Mouse (Mus musculus) megakaryocyte, adult 5-6 weeks (primary cell): ENCODE data around the gene Tlr5. TPM values are rescaled to one million over a fixed set of nuclear protein-coding genes. Genes with fewer than 3 reads are reported as not detected.
A peak's percentile ranks its signal among the peaks of the same experiment; 100 is the strongest.

ENCODE experiments used
- ATAC-seq: 2 replicates; pipeline ENCODE4 v1.8.0; 2016; ENCODE audit warnings: mild to moderate bottlenecking, inconsistent platforms; ENCODE audit not compliant: poor library complexity, severe bottlenecking
- total RNA-seq, 2 experiments: library from RNA; stranded (forward) in 1 of 2; stranded (reverse) in 1 of 2; fragments of 153-499, 151-499 nt in 1 of 2; fragments of 221-1000, 200-1000 nt in 1 of 2; gene quantifications; 2 replicates each; pipeline versions ENCODE4 v1.2.3 to v1.2.4; 2015 to 2017

The Tlr5 gene
- total RNA-seq, 2 experiments from 2014 or later, result 5.8 to 7.9 TPM

DNA sequence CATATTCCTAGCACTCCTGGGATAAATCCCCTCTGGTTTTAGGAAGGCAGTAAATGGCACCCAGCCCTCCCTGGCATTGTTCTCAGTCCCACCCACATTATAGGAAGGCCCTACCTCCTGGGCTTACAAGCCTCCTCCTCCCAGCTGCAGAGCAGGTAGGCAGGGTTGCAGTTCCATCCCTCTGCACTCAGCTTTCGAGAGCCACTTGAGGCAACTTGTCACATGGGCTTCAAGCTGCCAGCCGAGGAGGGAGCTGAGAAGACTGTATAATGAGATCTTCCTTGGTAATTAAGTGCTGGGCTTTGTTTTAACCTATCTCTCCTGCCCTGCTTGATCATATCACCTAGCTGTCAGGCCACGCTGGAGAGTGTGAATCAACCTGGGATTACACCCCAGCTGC lies 1.4 kb upstream of the Tlr5 start:
- ATAC-seq, result no peak

DNA sequence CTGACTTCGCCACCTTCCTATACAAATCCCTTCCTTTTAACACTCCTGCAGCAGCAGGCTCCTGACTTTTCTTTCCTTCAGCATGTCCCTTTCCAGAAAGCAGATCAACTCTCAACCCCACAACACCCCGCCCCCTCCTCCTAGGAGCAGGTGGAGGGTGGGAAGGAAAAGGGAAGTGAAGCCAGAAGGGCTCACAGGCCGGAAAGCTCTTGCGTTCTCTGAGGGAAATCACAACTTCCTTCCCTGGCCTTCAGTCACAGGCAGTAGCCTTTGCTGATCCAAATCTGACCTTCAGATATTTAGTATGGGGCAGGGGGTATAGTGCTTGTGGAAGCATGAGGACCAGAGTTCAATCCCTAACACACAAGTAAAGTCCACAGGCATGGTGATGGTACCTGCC lies 921 bp upstream of the Tlr5 start:
- ATAC-seq, result peak; percentile 77

DNA sequence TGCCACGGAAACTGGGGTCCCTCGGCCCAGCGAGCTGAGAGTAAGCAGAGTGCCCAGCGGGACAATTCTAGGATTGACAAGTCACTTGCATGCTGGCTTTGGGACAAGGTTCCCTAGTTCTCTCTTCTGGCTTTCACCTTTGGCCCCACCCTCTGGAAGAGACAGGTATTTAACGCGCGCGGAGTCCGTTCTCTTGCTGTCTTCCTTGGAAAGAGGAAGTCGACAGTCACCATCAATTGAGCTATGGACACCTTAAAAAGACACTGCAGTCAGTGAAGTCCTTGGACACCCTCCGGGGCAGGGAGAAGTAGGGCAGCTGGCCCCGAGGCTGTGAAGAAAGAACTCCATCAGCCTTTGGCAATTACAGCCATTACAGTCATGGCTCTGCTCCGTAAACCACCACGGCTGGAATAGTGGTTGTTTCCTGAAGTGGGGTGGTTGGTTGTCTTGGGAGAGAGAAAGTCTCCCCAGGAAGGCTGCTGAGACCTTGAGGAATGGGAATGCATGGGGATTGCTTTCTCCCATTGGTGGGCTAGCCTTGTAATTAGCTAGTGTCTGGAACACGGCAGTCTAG lies 546 bp downstream of the Tlr5 start:
- ATAC-seq, result peak; percentile 56

DNA sequence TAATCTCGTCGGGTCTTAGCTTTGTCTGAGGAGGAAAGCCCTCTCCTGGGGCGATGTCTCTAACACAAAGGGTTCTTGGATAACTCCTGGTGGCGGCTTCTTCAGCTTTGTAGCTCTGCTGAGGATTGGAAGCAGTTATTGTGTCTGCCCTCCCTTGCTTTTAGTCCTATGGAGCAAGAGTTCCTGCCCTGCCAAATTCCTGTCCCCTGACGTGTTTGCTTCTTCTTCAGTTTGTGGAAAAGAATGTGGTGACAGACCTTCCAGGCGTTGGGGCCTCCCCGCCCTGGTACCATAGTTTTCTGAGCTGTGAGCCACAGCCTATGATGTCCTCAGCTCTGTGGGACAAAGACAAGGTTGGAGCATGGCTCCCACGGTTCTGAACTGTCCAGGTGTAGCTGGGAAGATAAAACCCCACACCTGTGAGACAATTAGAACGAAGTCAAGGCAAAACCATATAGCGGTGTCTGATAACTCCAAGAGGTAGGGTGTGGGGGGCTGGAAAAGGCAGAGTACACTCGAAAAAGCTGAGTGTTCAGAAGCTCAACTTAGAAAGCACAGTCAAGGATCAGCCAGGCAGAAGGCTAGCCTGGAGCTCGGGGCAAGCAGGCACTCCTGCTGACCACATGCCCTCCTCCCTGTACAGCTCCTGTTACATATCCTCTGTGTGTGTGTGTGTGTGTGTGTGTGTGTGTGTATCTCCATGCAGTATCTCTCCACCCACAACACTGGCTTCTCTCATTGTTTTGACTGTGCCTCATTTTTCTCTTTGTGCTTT lies 1.8 kb downstream of the Tlr5 start:
- ATAC-seq, result no peak

DNA sequence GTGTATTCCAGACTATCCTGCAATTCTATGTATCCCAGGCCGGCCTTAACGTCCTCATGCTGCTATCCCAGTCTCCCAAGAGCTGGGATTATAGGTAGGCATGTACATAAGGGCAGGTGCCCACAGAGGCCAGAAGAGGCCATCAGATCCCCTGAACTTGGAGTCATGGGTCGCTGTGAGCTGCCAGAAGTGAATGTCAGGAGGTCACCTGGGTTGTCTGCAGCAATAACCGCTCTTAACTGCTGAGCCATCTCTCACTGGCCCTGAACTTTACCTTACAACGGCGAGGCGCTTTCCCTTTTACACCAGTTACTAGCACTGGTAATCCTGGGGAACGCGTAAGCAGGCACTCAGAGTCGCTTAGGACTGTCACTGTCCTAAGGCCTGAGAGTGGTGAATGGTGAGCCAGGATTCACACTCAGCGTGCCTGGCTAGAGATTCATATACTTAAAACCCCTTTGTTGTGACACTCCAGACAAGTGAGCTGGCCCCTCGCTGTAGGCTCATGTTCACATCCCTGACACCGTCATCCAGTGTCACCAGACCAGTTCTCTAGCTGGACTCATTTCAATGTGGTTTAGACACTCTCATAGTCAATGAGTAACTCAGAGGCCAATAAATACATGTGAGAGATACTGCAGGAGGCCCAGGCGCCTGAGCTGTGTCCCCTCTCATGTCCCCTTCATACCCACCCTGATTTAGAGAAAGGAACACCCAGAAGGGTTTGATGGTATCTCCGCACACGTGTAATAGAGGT lies 2.6 kb downstream of the Tlr5 start:
- ATAC-seq, result no peak

DNA sequence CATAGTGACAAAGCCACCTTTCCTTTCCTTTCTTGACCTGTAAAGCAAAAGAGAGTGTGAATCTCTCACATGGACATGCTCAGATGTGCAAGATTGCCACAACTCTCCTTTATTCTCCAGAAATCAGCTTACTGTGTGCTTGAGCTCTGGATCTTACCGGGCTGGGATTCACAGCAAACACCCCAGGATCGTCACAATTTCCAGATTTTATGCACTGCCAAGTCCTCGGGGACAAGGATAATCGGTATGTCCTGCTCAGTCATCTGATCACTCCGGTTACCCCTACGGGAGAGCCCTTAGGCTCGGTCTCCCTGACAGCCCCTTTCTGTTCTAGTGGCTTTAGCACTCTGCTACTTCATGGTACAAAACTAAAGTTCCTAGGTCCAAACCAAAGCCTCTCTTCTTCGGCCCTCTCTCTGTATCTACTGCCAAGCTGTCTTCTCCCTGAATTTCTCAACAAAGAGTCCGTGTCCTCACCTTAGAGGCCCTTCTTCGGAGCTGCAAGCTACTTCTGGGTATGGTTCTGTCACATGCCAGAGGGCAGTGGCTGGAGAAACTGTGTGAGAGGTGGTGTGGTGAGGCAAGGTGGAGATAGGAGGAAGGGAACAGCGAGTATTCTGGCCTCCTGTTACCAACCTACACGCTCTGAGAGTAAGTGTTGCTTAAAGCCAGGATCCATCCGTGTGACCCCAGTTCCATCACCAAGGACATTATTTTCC lies 3.4 kb downstream of the Tlr5 start:
- ATAC-seq, result no peak

DNA sequence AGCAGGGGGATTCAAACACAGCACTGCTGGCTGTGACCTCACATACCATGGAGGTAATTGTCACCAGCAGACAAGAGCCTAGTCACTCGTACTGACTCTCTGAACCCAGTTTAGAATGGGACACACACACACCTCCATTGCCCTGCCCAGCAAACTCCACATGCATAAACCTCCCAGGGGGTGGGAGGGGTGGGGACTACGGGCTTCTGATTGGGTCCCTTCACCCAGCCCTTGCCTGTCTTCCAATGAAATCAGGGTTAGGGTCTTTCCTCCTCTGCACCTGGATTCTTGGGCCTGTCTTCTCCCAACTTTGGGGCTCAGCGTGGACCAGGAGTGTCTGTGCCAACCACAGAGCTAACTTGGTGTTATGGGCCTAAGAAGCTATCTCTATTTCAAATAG lies 4.2 kb downstream of the Tlr5 start:
- ATAC-seq, result no peak

DNA sequence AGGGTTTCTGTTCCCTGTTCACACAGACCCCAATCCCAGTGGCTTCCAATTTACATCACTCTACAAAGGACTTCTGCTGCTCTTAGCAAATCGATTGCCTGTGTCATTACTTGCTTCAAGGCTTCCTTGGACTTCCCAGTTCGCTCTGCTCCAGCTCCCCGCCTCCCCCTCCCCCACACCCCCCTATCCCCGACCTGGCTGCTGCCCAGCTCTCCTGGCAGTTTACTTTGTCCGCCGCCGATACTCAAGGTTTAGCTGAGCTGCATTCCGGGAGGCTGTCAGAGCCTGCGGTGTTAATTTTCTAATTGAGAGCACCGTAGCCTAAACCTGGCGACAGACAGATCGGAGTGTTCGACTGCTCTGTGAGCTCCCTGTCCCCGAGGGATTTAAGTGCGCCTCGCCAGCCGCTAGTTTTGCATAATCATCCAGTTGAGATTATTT lies 4.7 kb downstream of the Tlr5 start:
- no peak for ATAC-seq

DNA sequence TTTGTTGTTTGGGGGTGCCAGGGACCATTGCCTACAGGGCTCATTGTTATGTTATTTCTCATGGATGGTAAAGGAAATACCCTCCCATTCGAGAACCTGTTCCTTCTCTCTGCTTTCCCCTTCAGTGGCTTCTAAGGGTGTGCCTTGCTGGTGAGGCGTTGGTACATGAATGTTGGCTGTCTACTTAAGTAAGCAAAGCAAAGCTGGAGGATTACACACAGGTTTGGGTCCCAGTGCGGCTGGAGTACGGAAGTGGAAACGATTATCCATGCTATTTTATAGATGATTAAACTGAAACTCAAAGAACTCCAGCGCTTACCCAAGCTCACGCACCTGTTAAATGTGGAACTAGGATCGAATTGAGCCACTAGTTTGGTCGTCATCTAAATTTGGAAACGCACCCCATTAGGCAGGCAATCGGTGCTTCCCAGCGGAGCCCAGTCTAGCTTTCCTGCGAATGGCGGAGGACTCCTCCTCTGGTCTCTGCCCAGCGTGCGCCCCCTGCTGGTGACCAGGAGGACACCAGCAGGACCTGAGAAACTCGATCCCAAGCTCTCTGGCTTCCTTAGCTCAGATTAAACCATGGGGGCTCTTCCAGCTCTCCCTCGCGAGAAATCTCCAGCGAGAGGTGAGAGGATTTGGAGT lies 5.3 kb downstream of the Tlr5 start:
- peak; percentile 84 for ATAC-seq

DNA sequence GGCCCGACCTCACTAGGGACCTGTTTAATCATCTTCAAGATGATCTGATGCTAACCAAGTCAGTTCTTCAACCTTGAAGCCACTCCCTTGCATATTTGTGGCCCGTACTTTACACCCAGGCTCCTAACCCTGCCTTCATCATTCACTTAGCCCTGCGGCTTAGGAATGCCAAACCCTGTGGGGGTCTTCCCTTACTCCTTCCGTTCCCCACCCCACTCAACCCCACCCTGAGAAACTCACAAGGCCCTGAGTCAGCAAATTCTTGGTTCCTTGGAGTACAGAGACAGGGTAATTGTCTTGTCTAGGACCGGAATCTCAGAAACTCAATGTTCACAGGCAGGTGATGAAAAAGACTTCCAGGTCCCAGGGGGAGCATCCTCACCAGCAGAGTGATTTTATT lies 6.5 kb downstream of the Tlr5 start:
- no peak for ATAC-seq

DNA sequence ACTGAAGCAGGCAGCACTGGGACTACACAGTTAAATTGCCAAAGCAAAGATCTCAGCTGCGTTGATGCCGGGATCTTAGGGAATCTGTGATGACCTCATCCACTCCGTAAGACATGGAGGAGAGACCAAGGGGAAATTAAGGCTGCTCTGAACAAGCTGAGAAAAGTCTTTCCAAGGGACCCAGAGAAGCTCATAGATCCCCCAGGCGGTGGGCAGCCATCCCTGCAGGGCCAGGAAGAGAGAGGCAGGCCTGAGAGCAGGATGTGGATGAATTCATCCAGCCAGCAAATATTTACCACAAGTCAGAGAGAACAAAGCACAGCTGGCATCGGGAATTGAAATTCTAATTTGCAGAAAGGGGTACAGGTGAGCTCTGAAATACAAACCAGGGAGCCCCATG lies 8.7 kb downstream of the Tlr5 start:
- no peak for ATAC-seq

DNA sequence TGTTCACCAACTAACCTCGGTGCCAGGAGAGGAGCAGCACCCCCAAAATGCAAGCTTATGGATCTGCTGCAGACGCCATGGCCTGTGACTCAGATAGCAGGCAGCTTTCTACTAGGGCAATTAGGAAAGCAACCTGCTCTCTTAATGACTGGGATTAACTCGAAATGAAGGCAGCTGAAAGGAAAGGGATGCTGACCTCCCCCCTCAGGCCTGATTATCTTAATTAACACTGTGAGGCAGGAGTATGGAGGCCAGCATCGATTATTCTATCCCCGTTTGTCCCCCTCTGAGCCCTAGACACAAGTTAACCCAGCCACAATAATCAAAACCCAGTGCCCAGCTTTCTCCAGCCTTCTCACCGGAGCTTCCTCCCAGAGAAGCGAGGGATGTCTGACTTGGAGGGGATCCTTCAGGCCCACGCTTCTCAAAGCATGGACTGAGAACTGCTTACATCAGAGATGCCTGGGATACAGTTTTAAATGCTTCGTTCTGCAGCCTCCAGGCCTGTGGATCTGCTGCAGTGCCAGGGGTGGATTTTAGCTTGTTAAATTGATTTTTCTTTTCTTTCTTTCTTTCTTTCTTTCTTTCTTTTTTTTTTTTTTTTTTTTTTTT lies 10.4 kb downstream of the Tlr5 start:
- ATAC-seq, result no peak

DNA sequence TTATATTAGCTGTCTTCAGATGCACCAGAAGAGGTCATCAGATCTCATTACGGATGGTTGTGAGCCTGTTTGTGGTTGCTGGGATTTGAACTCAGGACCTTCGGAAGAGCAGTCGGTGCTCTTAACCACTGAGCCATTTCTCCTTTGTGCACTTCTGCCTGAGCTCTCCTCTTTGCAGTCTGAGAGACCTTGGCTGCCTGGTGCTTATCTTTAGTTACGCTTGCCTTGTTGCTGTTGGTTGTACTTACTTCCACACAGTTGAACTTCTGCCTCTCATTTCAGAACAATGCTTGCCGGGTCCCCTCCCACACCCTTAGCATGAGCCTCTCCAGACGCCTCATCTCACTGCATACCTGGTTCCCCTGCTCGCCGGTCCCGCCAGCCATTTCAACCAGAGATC lies 14.1 kb downstream of the Tlr5 start:
- ATAC-seq, result no peak

DNA sequence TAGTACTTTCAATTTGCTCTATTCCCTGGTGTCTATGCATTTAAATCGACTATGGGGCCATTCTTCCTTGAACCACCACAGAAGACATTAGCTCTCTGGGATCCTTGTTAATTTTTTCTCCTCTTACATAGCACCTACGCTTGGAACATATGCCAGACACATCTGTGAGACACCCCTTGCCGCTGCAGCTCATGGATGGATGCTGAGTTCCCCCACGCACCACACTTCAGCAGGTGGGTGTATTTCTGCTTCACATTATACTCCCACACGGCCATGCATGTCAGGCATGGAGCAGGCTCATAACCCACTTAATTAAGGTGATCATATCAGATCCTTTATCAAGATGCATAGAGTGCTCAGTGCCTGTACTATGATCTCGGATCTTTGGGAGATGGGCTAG lies 17.7 kb downstream of the Tlr5 start:
- ATAC-seq, result no peak

DNA sequence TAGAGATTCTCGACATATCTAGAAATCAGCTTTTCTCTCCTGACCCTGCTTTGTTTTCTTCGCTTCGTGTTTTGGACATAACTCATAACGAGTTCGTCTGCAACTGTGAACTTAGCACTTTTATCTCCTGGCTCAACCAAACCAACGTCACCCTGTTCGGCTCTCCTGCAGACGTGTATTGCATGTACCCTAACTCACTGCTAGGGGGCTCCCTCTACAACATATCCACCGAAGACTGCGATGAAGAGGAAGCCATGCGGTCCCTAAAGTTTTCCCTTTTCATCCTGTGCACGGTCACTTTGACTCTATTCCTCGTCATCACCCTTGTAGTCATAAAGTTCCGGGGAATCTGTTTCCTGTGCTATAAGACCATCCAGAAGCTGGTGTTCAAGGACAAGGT lies 20.2 kb downstream of the Tlr5 start:
- no peak for ATAC-seq

DNA sequence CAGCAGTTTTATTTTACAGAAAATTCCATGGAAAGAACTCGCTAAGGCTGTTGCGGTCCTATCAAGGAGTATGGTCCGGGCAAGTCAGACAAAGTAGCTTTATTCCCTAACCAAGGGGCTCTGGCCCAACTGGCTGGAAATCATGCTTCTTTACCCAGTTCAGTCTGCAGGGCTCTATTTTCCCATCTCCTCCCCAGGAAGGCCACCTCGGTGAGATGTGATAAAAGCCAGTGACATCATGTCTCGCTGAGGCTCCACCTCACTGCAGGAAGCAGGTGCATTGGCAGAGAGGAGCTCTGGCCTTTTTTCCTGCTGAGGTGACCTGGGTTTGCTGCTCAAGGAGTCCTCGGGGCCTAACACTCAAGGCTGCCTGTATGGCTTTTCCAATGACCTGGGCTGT lies 26.1 kb downstream of the Tlr5 start:
- ATAC-seq, result no peak

DNA sequence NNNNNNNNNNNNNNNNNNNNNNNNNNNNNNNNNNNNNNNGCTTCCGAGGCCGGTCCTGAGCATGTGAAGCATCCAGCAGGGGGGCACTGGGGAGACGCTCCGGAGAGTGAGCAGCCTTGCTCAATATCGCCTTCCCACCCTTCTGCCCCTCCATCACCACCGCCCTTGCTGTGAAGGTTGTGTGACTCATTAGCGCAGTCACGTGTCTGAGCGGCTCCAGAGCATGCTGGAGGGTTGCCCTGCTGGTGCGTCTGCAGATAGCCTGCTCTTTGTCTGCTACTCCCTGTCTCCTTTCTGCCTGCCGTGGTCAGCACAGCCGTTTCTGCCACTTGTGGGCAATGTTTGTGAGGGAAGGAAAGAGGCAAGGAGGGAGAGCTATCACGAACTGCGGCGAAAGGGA lies 28.4 kb downstream of the Tlr5 start:
- ATAC-seq, result peak; percentile 99

DNA sequence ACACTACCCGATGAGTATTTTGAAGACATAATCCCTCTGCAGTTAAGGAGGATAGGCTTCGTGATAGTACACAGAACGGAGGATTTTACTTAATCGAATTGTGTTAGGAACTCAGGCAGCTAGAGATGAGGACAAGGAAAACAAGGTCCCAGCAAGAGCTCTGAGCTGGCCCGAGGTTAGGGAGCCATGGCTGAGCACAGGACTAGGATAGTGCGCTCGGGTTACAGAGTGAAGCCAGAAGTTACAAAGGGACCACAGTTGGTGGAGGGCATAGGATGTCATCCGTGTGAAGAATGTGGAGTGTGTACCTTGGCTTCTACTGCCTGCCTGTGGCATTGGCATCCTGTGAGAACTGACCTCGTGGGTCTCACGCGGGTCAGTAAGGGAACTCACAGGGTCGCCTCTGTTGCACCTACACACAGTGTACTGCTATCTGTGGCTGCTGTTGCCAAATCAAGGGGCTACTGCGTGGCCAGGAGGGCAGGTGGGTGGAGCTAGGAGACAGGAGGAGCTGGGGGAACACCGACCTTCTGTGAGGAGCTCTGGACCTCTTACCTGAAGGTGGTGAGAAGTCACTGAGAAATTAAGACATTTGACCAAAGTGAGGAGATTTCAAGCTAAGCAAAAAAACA lies 29.0 kb downstream of the Tlr5 start:
- 0 out of 2 replicates have a peak, but pooled peaks have one; percentile 3 for ATAC-seq

DNA sequence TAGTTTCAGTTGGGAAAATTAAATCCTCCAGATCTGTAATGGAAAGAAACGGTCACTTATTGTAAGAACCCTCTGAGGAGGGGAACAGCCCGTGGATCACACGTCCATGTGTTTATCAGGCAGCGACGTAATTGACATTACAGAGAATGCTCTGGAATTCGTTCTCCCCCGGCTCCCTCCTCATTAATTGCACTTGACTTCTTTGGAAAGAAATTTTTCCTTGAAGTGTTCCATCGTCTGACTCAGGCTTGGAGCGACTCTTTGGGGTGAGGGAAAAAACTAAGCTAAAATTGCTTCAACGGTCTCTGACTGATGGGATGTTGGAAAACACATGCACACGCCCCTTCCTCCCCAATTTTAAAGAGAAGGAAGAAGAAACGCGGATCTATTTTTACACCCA lies 31.7 kb downstream of the Tlr5 start:
- no peak for ATAC-seq

DNA sequence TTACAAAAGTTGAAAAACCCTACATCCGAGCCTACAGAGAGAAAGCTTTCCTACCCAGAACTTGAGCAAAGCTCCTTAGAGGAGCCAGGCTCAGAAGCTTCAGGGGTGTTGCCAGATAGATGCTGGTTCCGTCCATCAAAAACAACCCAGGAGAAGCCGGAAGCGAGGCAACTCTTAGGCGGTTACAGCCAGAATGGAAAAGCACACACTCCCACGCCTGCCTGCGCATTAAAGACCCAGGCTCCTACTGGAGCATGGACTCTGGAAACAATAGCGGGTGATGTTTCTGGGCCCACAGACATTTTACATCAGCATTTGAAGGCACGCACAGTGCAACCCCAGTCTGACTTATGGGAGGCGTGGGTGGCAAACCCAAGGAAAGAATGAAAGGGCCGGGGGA lies 32.2 kb downstream of the Tlr5 start:
- no peak for ATAC-seq
